Mouse (Mus musculus): ENCODE measurements around the gene Nupl1.
A peak's percentile ranks its signal among the peaks of the same experiment; 100 is the strongest.

Gene Nupl1

DNA sequence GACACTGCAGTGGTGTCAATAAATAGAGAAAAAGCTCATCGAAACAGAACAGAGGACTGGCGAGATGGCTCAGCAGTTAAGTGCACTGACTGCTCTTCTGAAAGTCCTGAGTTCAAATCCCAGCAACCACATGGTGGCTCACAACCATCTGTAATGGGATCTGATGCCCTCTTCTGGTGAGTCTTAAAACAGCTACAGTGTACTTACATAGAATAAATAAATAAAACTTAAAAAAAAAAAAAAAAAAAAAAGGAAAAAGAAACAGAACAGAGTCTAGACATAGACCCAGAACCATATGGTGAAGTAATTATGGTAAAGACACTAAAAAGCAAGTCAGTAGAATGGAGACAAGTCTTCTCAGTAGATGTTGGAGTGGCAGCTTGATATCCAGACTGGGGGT lies 69.9 kb downstream of the Nupl1 start:
- Histone ChIP-seq H3K4me3 (replicated peaks; ENCODE audit: low read length) (no peak overlapping the region), H3K27me3 (ENCODE audit: insufficient read depth, low read length) (peaks cover 33% of the 10 kb centered on the region), H3K36me3 (ENCODE audit: insufficient read depth, low read length) (no peaks in the 10 kb centered on the region), H3K9me3 (ENCODE audit: low read length) (no peaks in the 10 kb centered on the region), H3K4me1 (replicated peaks; ENCODE audit: low read depth, low read length) (peaks cover 24% of the 10 kb centered on the region)
- TF ChIP-seq NANOG (IDR thresholded peaks at IDR 0.05; ENCODE audit: borderline replicate concordance, low read length) (no peak), CTCF (conservative IDR thresholded peaks at IDR 0.05; ENCODE audit: low read length) (0 out of 2 replicates have a peak, but pooled peaks have one; percentile 8)

DNA sequence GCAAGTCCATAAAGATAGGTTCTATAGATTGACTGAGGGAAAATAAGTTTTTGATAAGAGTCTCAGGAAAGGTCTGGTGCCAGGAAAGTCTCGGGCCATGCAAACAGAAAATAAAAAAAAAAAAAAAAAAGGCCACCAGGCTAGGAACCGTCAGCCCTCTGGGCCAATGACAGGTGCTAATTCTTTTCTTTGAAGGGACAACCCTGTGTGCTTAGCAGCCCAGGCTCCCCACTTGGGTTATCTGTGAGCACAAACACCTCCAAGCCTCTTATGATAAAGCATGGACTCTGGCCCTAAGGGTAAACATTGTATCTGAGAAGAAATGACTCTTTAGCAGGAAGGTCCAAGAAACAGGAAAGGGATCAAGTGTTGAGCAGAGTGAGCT lies 72.7 kb downstream of the Nupl1 start:
- Histone ChIP-seq H3K9me3 (ENCODE audit: low read length) (no peaks in the 10 kb centered on the region), H3K36me3 (ENCODE audit: insufficient read depth, low read length) (no peaks in the 10 kb centered on the region), H3K4me1 (replicated peaks; ENCODE audit: low read depth, low read length) (peaks cover 25% of the 10 kb centered on the region), H3K27me3 (ENCODE audit: insufficient read depth, low read length) (peaks cover 57% of the 10 kb centered on the region), H3K4me3 (replicated peaks; ENCODE audit: low read length) (no peak overlapping the region)
- TF ChIP-seq CTCF (conservative IDR thresholded peaks at IDR 0.05; ENCODE audit: low read length) (no peak), POU5F1 (IDR thresholded peaks at IDR 0.05; ENCODE audit: borderline replicate concordance, low read length) (no peak), NANOG (IDR thresholded peaks at IDR 0.05; ENCODE audit: borderline replicate concordance, low read length) (no peak)

DNA sequence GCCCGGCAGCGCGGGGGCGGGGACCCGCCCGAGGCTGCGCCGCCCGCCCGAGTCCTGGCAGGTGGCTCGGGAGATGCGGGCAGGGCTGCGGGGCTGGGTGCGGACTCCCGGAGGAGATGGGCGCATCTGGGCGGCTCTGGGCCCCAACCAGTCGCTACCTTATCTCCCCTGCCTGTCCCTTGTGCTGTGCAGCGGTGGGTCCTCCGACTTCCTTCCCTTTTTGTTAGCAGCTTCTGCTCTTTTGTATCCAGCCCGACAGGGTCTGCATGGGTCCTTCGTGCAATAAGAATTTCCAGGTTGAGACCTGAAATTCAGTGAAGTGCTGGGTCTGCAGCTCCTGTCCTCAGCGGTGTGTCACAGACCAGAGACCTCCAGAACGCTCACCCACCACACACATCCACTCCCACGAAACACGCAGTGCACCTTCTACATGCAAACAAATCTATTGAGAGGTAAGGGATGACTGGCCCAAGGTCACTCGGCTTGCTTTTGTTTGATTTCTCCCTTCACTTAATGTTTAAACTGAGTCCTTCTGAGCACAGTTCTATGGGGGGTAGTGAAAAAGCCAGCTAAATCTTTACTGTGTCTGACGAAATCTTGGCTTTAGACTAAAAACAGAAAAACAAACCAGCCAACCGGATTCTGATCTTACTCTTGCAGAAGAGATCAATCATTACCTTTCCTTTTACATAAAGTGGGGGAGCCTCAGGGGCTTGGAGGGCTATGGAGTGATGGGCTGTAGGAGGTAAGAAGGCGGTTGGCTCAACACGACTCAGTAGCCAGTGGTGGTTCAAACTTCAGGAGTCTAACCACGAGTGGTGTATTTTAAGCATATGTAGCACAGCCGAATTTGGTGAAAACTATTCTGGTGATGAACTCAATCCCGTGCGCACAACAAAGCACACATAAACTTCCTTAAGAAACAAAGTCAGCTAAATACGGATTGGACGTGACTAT lies 73.3 kb downstream of the Nupl1 start:
- no peak for TF ChIP-seq CTCF (conservative IDR thresholded peaks at IDR 0.05; ENCODE audit: low read length)
- no peak for TF ChIP-seq POU5F1 (IDR thresholded peaks at IDR 0.05; ENCODE audit: borderline replicate concordance, low read length)
- TF ChIP-seq NANOG (IDR thresholded peaks at IDR 0.05; ENCODE audit: borderline replicate concordance, low read length), result no peak
- Histone ChIP-seq H3K4me3 (replicated peaks; ENCODE audit: low read length) (peak overlapping the region; percentile 87), H3K27me3 (ENCODE audit: insufficient read depth, low read length) (peaks cover 59% of the 10 kb centered on the region), H3K36me3 (ENCODE audit: insufficient read depth, low read length) (no peaks in the 10 kb centered on the region), H3K9me3 (ENCODE audit: low read length) (no peaks in the 10 kb centered on the region), H3K4me1 (replicated peaks; ENCODE audit: low read depth, low read length) (peaks cover 25% of the 10 kb centered on the region)

DNA sequence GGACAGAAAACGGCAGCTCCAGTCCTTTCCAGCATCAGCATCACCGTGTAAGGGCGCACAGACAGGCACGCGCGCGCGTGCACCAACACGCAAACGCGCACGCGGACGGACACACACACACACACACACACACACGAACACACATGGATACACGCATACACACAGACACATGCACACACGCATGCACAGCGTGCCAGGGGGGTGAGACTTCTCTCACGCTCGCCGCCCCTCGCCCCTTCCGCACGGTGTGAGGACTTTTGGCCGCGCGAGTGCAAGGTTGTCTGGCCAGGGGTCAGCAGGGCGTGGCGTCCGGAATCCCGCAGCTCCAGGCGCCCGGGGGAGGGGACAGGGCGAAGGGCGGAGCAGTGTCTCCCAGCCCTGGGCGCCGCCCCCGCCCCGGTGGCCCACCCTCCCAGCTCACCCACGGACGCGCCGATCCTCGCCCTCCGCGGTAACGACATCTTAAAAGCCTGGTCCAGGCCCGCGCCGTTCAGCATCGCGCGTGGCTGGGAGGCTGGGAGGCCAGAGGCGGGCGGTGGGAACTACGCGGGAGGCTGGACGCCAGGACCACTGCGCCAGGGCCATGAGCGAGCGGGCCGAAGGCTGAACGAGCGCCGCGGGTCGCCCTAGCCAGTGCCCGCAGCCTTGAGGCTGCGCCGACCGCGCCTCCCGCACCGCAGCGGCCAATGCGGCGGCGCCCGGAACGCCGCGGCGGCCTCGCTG lies 74.2 kb downstream of the Nupl1 start:
- Histone ChIP-seq H3K4me3 (replicated peaks; ENCODE audit: low read length) (peak overlapping the region; percentile 87), H3K9me3 (ENCODE audit: low read length) (no peaks in the 10 kb centered on the region), H3K36me3 (ENCODE audit: insufficient read depth, low read length) (no peaks in the 10 kb centered on the region), H3K4me1 (replicated peaks; ENCODE audit: low read depth, low read length) (peaks cover 19% of the 10 kb centered on the region), H3K27me3 (ENCODE audit: insufficient read depth, low read length) (peaks cover 63% of the 10 kb centered on the region)
- TF ChIP-seq POU5F1 (IDR thresholded peaks at IDR 0.05; ENCODE audit: borderline replicate concordance, low read length) (no peak), NANOG (IDR thresholded peaks at IDR 0.05; ENCODE audit: borderline replicate concordance, low read length) (no peak), CTCF (conservative IDR thresholded peaks at IDR 0.05; ENCODE audit: low read length) (no peak)

DNA sequence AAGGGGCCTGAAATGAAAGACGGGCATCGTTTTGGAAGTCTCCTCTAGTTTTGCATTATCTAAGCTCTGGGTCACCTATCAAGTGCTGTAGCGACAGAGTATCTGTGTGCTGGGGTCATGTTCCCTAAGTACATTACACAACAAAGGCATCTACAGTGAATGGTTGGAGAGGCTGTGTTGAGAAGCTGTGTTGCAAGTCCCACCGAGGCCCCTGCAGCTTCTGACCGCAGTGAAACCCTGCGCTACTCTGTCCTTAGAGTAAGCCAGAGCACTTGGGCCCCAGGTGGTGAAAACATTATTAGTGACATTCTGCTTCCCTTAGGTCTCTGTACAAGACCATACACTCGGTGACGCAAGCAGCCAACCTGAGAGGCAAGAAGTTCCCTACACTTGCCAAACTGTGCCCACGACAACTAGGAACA lies 74.8 kb downstream of the Nupl1 start:
- peaks cover 14% of the 10 kb centered on the region for H3K4me1 ChIP-seq (replicated peaks; ENCODE audit: low read depth, low read length)
- no peaks in the 10 kb centered on the region for H3K9me3 ChIP-seq (ENCODE audit: low read length)
- no peaks in the 10 kb centered on the region for H3K36me3 ChIP-seq (ENCODE audit: insufficient read depth, low read length)
- peak overlapping the region; percentile 87 for H3K4me3 ChIP-seq (replicated peaks; ENCODE audit: low read length)
- TF ChIP-seq POU5F1 (IDR thresholded peaks at IDR 0.05; ENCODE audit: borderline replicate concordance, low read length) (no peak), CTCF (conservative IDR thresholded peaks at IDR 0.05; ENCODE audit: low read length) (no peak), NANOG (IDR thresholded peaks at IDR 0.05; ENCODE audit: borderline replicate concordance, low read length) (no peak)
- H3K27me3 ChIP-seq (ENCODE audit: insufficient read depth, low read length), result peaks cover 63% of the 10 kb centered on the region

DNA sequence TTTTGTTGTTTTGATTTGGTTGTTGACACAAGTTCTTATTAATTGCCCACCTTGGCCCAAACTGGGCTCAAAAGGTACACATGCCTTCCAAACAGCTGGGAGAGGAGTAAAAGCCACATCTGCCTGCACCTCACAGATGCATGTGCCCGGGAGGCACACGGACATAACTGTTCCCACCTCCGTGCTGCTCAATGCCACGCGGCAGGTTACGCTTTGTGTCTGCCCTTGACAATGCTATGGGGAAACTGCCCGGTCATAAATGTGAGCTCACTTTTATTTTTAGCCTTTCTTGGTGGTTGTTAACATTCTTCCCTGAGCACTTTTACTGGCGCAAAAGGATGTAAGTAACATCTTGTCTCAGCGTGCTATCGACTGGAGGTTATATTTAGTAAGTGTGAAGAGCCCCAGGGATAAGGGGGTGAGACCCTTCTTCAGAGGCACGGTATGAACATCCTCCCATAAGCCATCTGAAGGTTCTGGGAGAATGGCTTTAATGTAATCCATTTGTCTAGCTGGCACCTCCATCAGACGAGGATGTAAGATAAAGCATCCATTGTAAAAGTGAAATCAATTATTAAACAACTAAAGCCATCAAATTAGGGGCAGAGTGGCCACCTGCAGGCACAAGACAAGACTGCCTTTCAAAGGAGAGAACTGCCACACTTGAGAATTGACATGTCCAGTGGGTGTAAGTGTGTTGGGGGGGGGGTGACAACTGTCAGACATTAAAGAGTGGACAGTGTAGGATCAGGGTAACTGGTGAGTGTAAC lies 78.8 kb downstream of the Nupl1 start:
- H3K9me3 ChIP-seq (ENCODE audit: low read length), result no peaks in the 10 kb centered on the region
- H3K4me3 ChIP-seq (replicated peaks; ENCODE audit: low read length), result no peak overlapping the region
- peaks cover 40% of the 10 kb centered on the region for H3K27me3 ChIP-seq (ENCODE audit: insufficient read depth, low read length)
- H3K36me3 ChIP-seq (ENCODE audit: insufficient read depth, low read length), result no peaks in the 10 kb centered on the region
- H3K4me1 ChIP-seq (replicated peaks; ENCODE audit: low read depth, low read length), result peaks cover 7% of the 10 kb centered on the region
- no peak for TF ChIP-seq POU5F1 (IDR thresholded peaks at IDR 0.05; ENCODE audit: borderline replicate concordance, low read length)
- no peak for TF ChIP-seq NANOG (IDR thresholded peaks at IDR 0.05; ENCODE audit: borderline replicate concordance, low read length)
- no peak for TF ChIP-seq CTCF (conservative IDR thresholded peaks at IDR 0.05; ENCODE audit: low read length)

DNA sequence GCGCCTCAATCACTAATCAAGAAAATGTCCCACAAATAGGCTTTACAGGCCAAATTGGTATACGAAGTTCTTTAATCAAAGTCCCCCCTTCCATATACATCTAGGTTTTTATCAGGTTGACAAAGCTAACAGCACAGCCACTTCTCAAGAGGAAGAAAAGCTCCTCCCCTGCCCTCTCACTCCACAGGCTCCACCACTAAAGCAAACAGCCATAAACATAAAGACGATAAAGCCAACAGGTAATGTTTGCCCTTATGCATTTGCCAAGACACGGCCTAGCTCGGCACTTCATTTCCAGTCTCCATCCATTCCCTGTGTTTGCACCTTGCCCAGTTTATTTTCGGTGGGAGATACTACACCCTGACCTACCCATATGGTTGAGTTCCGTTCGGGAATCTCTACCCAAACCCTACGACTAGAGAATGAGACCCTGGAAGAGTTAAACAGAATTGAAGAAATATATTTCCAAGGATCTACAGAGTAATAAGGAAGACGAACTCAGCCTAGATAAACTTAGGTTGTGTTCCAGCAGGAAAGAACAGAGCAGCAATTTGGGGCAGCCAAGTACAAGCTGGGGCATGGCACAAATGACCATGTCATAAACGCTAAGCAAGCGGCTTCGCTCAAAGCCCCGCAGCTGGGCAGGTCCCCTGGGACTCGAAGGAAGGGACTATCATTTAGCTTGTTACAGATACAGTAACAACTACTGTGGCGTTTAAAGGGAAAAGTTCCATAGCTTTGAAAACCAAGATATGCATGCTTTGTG lies 80.2 kb downstream of the Nupl1 start:
- no peak for TF ChIP-seq NANOG (IDR thresholded peaks at IDR 0.05; ENCODE audit: borderline replicate concordance, low read length)
- Histone ChIP-seq H3K4me3 (replicated peaks; ENCODE audit: low read length) (no peak overlapping the region), H3K9me3 (ENCODE audit: low read length) (no peaks in the 10 kb centered on the region), H3K36me3 (ENCODE audit: insufficient read depth, low read length) (no peaks in the 10 kb centered on the region), H3K27me3 (ENCODE audit: insufficient read depth, low read length) (peaks cover 27% of the 10 kb centered on the region), H3K4me1 (replicated peaks; ENCODE audit: low read depth, low read length) (no peaks in the 10 kb centered on the region)

Data from E14TG2a.4 (cell line).